Mouse (Mus musculus): ENCODE measurements around the gene Tgif2. TPM values are rescaled to one million over a fixed set of nuclear protein-coding genes. Genes with fewer than 3 reads are reported as not detected.
"Not testable (repeated sequence)": the region's sequence is repeated elsewhere in the genome, so short reads cannot be mapped to it uniquely, and the experiment has no call there.

Gene Tgif2
- polyA plus RNA-seq, 1 experiment: not detected

DNA sequence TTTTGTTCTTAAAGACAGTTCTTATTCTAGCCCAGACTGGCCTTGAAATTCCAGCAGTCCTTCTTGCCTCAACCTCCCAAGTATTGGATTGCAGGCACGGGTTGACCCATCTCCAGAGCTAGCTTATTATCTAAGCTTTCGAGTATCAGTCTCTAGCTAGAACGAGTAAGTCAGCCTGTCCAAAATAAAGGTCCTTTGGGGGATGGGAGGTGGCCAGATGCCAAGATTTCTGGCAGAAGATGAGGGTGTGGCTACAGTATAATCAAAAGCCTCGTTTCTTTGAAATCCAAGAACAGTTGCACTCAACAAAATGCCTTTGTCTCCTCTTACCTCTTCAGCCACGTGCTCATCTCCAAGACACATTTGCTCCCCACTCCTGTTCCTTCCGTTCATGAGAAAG lies 30.7 kb downstream of the Tgif2 start:
- Histone ChIP-seq H3K4me3 (ENCODE audit: insufficient read depth, low read length) (no peak overlapping the region), H3K27ac (ENCODE audit: insufficient read depth, low read depth, low read length) (no peak overlapping the region), H3K4me1 (ENCODE audit: control insufficient read depth, insufficient read depth, low read length) (peaks cover 15% of the 10 kb centered on the region)
- no peak for TF ChIP-seq POLR2A (IDR thresholded peaks at IDR 0.05; ENCODE audit: borderline replicate concordance, low read depth, low read length)
- TF ChIP-seq CTCF (IDR thresholded peaks at IDR 0.05; ENCODE audit: low read depth, low read length): no peak

DNA sequence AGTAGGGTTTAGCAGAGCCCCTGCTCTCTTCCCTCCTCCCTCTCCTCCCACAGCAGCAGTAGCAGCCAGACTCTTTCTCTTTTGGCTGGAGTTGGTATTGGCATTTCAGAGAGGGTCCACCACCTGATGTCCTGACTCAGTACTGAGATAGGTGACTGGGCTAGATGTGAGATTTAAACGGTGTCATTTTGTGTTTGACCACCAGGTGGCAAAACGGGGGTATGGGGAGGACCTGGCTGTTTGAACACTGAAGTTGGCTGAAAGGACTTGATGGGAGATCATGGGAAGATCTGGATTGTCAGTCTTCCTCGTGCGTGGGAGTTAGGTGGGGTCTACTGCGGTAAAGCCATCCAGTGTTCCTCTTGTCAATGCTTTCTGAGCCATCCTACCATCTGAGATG lies 33.8 kb downstream of the Tgif2 start:
- Histone ChIP-seq H3K4me1 (ENCODE audit: control insufficient read depth, insufficient read depth, low read length) (peaks cover 12% of the 10 kb centered on the region), H3K4me3 (ENCODE audit: insufficient read depth, low read length) (no peak overlapping the region), H3K27ac (ENCODE audit: insufficient read depth, low read depth, low read length) (no peak overlapping the region)
- peak; percentile 41; the same call in 1 of the 2 replicates for TF ChIP-seq CTCF (IDR thresholded peaks at IDR 0.05; ENCODE audit: low read depth, low read length)
- no peak for TF ChIP-seq POLR2A (IDR thresholded peaks at IDR 0.05; ENCODE audit: borderline replicate concordance, low read depth, low read length)

- H3K4me3 ChIP-seq (ENCODE audit: insufficient read depth, low read length): no peak overlapping the region
- peaks cover 10% of the 10 kb centered on the region for H3K4me1 ChIP-seq (ENCODE audit: control insufficient read depth, insufficient read depth, low read length)
- no peak overlapping the region for H3K27ac ChIP-seq (ENCODE audit: insufficient read depth, low read depth, low read length)
- TF ChIP-seq POLR2A (IDR thresholded peaks at IDR 0.05; ENCODE audit: borderline replicate concordance, low read depth, low read length): no peak
- no peak for TF ChIP-seq CTCF (IDR thresholded peaks at IDR 0.05; ENCODE audit: low read depth, low read length)
These were observed 34.4 kb downstream of the Tgif2 start for GRCm38 (mm10) chr2:156874047-156874759.

- no peak for TF ChIP-seq POLR2A (IDR thresholded peaks at IDR 0.05; ENCODE audit: borderline replicate concordance, low read depth, low read length)
- no peak for TF ChIP-seq CTCF (IDR thresholded peaks at IDR 0.05; ENCODE audit: low read depth, low read length)
- no peak overlapping the region for H3K4me3 ChIP-seq (ENCODE audit: insufficient read depth, low read length)
- H3K4me1 ChIP-seq (ENCODE audit: control insufficient read depth, insufficient read depth, low read length): peaks cover 10% of the 10 kb centered on the region
- H3K27ac ChIP-seq (ENCODE audit: insufficient read depth, low read depth, low read length): no peak overlapping the region
These were observed 35.1 kb downstream of the Tgif2 start for GRCm38 (mm10) chr2:156874760-156875510.

DNA sequence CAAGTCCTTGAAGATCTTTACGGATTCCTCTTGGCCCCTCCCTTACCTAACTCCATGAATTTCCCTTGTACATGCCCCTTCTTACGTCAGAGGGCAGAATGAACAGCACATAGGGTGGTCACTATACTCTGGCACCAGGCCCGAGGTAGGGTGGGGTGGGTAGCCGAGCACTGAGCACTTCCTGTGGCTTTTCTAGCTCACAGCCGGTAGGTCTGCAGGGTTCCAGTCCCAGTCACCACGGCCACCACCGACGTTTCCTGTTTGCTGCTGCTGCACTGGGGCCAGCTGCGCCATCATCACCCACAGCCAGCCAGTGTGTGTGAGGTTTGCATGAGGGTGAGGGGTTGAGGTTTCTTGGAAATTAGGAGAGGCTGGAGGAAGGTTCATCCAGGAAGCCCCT lies 37.9 kb downstream of the Tgif2 start:
- no peak overlapping the region for H3K27ac ChIP-seq (ENCODE audit: insufficient read depth, low read depth, low read length)

DNA sequence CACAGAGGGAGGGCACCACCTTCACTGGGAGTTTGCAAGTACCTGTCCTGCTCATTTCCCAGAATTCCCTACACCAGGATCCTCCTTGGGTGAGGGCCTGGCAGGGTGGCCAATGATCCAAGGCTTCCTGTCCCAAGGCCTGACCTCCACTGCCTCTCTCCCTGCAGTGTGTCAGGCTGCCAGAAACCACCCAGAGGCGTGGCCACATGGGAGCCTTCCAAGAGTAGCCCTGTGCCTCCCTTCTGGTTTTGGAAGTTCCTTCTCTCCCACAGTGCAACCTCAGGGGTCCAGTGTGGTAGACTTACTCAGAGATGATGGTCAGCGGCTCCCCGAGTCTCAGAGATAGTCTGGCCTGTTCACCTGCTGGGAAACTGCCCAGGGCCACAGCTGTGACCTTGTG lies 39.7 kb downstream of the Tgif2 start:
- H3K4me1 ChIP-seq (ENCODE audit: control insufficient read depth, insufficient read depth, low read length): peaks cover 12% of the 10 kb centered on the region

More for the DNA sequence above, 37.9 kb downstream of the Tgif2 start:
- Histone ChIP-seq H3K4me3 (ENCODE audit: insufficient read depth, low read length) (no peak overlapping the region), H3K4me1 (ENCODE audit: control insufficient read depth, insufficient read depth, low read length) (peaks cover 5% of the 10 kb centered on the region)
- TF ChIP-seq CTCF (IDR thresholded peaks at IDR 0.05; ENCODE audit: low read depth, low read length): no peak
- no peak for TF ChIP-seq POLR2A (IDR thresholded peaks at IDR 0.05; ENCODE audit: borderline replicate concordance, low read depth, low read length)

DNA sequence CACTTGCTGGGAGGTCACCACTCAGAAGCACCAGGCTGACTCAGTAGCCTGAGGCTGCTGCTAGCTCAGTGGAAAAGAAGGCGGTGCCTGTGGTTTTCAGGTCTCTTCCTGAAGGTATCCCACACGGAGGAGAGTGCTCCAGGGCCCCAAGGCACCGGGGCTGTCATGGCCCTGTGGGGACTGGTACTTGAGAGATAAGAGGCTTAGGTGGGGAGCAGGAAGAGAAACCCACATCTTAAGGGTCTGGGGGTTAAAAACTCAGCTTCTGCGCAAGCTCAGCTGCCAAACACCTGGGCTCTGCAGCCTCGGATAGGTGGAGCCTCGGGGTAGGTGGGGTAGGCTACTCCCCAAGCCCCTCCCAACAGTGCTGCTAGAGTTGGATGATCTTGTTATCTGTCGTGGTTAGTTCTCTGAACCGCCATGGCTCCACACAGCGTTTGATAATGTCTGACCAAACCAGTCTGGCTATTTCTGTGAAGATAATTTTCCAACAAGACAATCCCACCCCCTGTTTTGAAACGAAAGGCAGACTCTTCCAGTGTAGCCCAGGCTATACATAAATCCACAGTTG lies 42.7 kb downstream of the Tgif2 start:
- H3K4me1 ChIP-seq (ENCODE audit: control insufficient read depth, insufficient read depth, low read length): peaks cover 16% of the 10 kb centered on the region
- TF ChIP-seq CTCF (IDR thresholded peaks at IDR 0.05; ENCODE audit: low read depth, low read length) (no peak), POLR2A (IDR thresholded peaks at IDR 0.05; ENCODE audit: borderline replicate concordance, low read depth, low read length) (no peak)
- H3K27ac ChIP-seq (ENCODE audit: insufficient read depth, low read depth, low read length): no peak overlapping the region
- H3K4me3 ChIP-seq (ENCODE audit: insufficient read depth, low read length): no peak overlapping the region

More for the DNA sequence above, 39.7 kb downstream of the Tgif2 start:
- TF ChIP-seq POLR2A (IDR thresholded peaks at IDR 0.05; ENCODE audit: borderline replicate concordance, low read depth, low read length) (no peak), CTCF (IDR thresholded peaks at IDR 0.05; ENCODE audit: low read depth, low read length) (no peak)
- no peak overlapping the region for H3K4me3 ChIP-seq (ENCODE audit: insufficient read depth, low read length)
- no peak overlapping the region for H3K27ac ChIP-seq (ENCODE audit: insufficient read depth, low read depth, low read length)

DNA sequence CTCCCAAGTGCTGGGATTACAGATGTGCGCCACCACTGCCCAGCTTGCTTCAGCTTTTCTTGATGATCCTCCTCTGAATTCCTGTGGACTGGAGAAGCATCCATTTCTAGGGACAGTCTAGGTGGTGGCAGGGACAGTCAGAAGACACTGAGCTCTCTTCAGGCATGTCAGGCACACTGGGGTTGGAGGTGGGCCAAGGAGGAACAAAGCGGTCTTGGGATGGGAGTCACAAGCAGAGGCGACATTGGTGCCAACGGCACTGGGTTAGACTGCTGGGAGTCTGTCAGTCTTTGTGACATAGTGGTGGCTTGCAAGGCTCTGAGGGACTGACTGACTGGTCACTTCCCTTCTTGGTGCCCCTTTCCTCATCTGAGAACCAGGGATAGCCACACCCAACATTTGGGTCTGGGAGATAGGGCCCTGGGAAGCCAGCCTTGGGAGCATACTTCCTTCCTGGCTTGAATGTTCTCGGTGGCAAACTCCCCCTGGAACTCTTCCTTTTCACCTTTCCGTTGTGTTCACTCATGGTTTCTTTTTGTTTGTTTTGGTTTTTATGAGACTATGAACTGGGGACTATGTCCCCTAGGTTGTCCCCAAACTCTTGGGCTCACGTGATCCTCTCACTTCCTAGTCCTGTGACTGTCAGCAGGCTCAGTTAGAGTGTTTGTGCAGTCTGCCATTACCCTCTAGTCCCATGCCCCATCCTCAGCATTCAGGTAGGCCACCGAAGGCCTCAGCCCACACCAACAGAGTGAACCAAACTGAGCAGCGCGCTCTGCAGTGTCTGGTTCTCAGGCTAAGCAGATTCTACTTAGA lies 44.8 kb downstream of the Tgif2 start:
- Histone ChIP-seq H3K27ac (ENCODE audit: insufficient read depth, low read depth, low read length) (no peak overlapping the region), H3K4me1 (ENCODE audit: control insufficient read depth, insufficient read depth, low read length) (peaks cover 10% of the 10 kb centered on the region), H3K4me3 (ENCODE audit: insufficient read depth, low read length) (no peak overlapping the region)
- TF ChIP-seq CTCF (IDR thresholded peaks at IDR 0.05; ENCODE audit: low read depth, low read length) (no peak), POLR2A (IDR thresholded peaks at IDR 0.05; ENCODE audit: borderline replicate concordance, low read depth, low read length) (no peak)

GRCm38 (mm10) chr2:156885666-156886065 lies 45.9 kb downstream of the Tgif2 start:
- H3K4me3 ChIP-seq (ENCODE audit: insufficient read depth, low read length); H3K27ac ChIP-seq (ENCODE audit: insufficient read depth, low read depth, low read length): not testable (repeated sequence)
- H3K4me1 ChIP-seq (ENCODE audit: control insufficient read depth, insufficient read depth, low read length): peaks cover 10% of the 10 kb centered on the region
